Mouse (Mus musculus) MEL (cell line): ENCODE results near the gene Lifr.

ENCODE experiments used
- EP300 ChIP-seq, 2 experiments: IDR thresholded peaks; 2 replicates each; pipeline ENCODE4 v1.6.1; 2011; ENCODE audit warnings: improper control_type of control experiment in 2 of 2, low read length in 2 of 2, low read depth in 1 of 2, mild to moderate bottlenecking in 1 of 2
- TBP ChIP-seq: IDR thresholded peaks from 2 replicates; pipeline ENCODE4 v1.8.0; 2011; ENCODE audit warnings: low read depth, low read length, improper control_type of control experiment

- no peak for TF ChIP-seq TBP
- TF ChIP-seq EP300 (IDR thresholded peaks at IDR 0.05; ENCODE audit: low read depth in 1 of 2, low read length in 2 of 2), result no peak
Observed at GRCm38 (mm10) chr15:7137607-7138006, 47.2 kb downstream of the Lifr start.
